Mouse (Mus musculus) heart, embryonic 13.5 days (tissue): ENCODE measurements around the gene Sec13. TPM values are rescaled to one million over a fixed set of nuclear protein-coding genes. Genes with fewer than 3 reads are reported as not detected.

Experiments used
- ATAC-seq: fragments of 200-750 bp; cut with Nextera tagmentation; 2 replicates; pipeline ENCODE4 v1.8.0; 2017; ENCODE audit warnings: moderate TSS enrichment; ENCODE audit not compliant: insufficient number of reproducible peaks, low FRiP score, low TSS enrichment; ENCODE audit errors: extremely low read depth
- H3K27ac ChIP-seq: fragments of 300-500 bp; sonication (generic); replicated peaks from 2 replicates; pipeline ENCODE4 v1.5.1; 2015; ENCODE audit warnings: moderate library complexity, mild to moderate bottlenecking, inconsistent platforms
- H3K27me3 ChIP-seq: fragments of 300-500 bp; sonication (generic); replicated peaks from 2 replicates; pipeline ENCODE4 v1.6.1; 2015; ENCODE audit warnings: mild to moderate bottlenecking, inconsistent platforms
- H3K36me3 ChIP-seq: fragments of 300-500 bp; sonication (generic); 2 replicates; pipeline ENCODE4 v1.6.1; 2015; ENCODE audit warnings: mild to moderate bottlenecking, inconsistent platforms
- H3K4me1 ChIP-seq: fragments of 300-500 bp; sonication (generic); 2 replicates; pipeline ENCODE4 v1.6.1; 2015; ENCODE audit warnings: inconsistent platforms
- H3K4me2 ChIP-seq: fragments of 300-500 bp; sonication (generic); 2 replicates; pipeline ENCODE4 v1.6.1; 2015; ENCODE audit warnings: inconsistent platforms, mild to moderate bottlenecking, moderate library complexity
- H3K4me3 ChIP-seq: fragments of 300-500 bp; sonication (generic); 2 replicates; pipeline ENCODE4 v1.5.1; 2015; ENCODE audit warnings: moderate library complexity, mild to moderate bottlenecking, inconsistent platforms
- H3K9ac ChIP-seq: fragments of 300-500 bp; sonication (generic); 2 replicates; pipeline ENCODE4 v1.6.1; 2015; ENCODE audit warnings: inconsistent platforms, mild to moderate bottlenecking, moderate library complexity
- H3K9me3 ChIP-seq: fragments of 300-500 bp; sonication (generic); 2 replicates; pipeline ENCODE4 v1.6.1; 2016; ENCODE audit warnings: inconsistent platforms
- WGBS: fragments of 180-500 bp; shearing (Covaris S2); methylation state at CpG from one replicate; pipeline ENCODE4 v1.1.7; 2015; ENCODE audit warnings: mixed read lengths; 5-methylcytosine and 5-hydroxymethylcytosine counted together
- polyA plus RNA-seq: library from polyadenylated mRNA; unstranded; fragments of >200 nt; fragmentation: Nextera tagmentation; extraction: Ambion mirVana; gene quantifications from 2 replicates; pipeline ENCODE4 v1.2.1, GENCODE M21; 2015

The Sec13 gene
- 200 and 215 TPM in 2 replicates for polyA plus RNA-seq

- peak within 1 kb of the TSS; percentile 91 for H3K9ac ChIP-seq
- WGBS, result 7% methylated on average over 41 of the region's 41 CpGs
- peaks cover 13% of the 10 kb centered on the region for H3K4me1 ChIP-seq
- peak within 1 kb of the TSS; percentile 82 for H3K4me3 ChIP-seq
- H3K4me2 ChIP-seq, result peak within 1 kb of the TSS; percentile 86
- H3K27me3 ChIP-seq, result peaks cover 18% of the 10 kb centered on the region
- peak; percentile 35; the same call in 1 of the 2 replicates for ATAC-seq
- peak within 1 kb of the TSS; percentile 57; the same call in 1 of the 2 replicates for H3K27ac ChIP-seq
- no peaks in the 10 kb centered on the region for H3K9me3 ChIP-seq
- peaks cover 29% of the 10 kb centered on the region for H3K36me3 ChIP-seq
Measured at GRCm38 (mm10) chr6:113740236-113741217, at the start of gene Sec13. TSS of gene Sec13 (minus strand) at chr6:113740743.

- WGBS, result 45% methylated on average over 6 of the region's 6 CpGs
- Histone ChIP-seq H3K9me3 (no peaks in the 10 kb centered on the region), H3K27ac (no peak overlapping the region), H3K36me3 (no peaks in the 10 kb centered on the region), H3K4me3 (no peak overlapping the region), H3K4me1 (peaks cover 22% of the 10 kb centered on the region), H3K9ac (no peak overlapping the region), H3K4me2 (no peak overlapping the region), H3K27me3 (peaks cover 32% of the 10 kb centered on the region)
- ATAC-seq, result no peak
Measured at GRCm38 (mm10) chr6:113787459-113787968, 47.0 kb upstream of the Sec13 start.

DNA sequence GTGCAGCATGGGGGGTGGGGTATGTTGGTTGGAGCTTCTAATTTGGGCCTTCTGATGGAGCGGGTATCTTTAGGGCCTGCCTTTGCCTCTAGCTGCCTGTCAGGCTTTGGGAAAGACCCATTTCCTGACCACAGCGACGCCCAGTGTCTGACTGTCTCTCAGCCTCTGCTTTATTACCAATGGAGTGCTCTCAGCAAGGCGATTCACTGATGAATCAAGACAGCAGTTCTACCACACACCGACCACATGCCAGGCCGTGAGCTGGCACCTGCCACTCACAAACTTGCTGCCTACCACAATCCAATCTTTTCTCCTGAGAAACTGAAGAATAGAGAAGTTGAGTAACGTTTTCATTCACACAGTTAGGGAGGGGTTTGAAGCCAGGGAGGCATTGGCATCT, 45.1 kb upstream of the Sec13 start:
- Histone ChIP-seq H3K36me3 (no peaks in the 10 kb centered on the region), H3K4me2 (no peak overlapping the region), H3K27me3 (peaks cover 32% of the 10 kb centered on the region), H3K4me1 (peaks cover 18% of the 10 kb centered on the region), H3K9me3 (no peaks in the 10 kb centered on the region), H3K4me3 (no peak overlapping the region), H3K27ac (no peak overlapping the region), H3K9ac (no peak overlapping the region)
- 75% methylated on average over 7 of the region's 7 CpGs for WGBS
- ATAC-seq, result no peak

GRCm38 (mm10) chr6:113778229-113778753, 37.7 kb upstream of the Sec13 start:
- H3K27ac ChIP-seq, result no peak overlapping the region
- H3K4me3 ChIP-seq, result no peak overlapping the region
- no peaks in the 10 kb centered on the region for H3K9me3 ChIP-seq
- no peak for ATAC-seq
- WGBS, result 59% methylated on average over 7 of the region's 7 CpGs
- 0 out of 2 replicates have a peak, but pooled peaks cover 27% of the 10 kb centered on the region for H3K27me3 ChIP-seq
- H3K4me1 ChIP-seq, result no peaks in the 10 kb centered on the region
- no peak overlapping the region for H3K4me2 ChIP-seq
- H3K9ac ChIP-seq, result no peak overlapping the region
- no peaks in the 10 kb centered on the region for H3K36me3 ChIP-seq

GRCm38 (mm10) chr6:113768804-113769203, 28.3 kb upstream of the Sec13 start:
- Histone ChIP-seq H3K4me1 (no peaks in the 10 kb centered on the region), H3K27me3 (peaks cover 34% of the 10 kb centered on the region), H3K9me3 (no peaks in the 10 kb centered on the region), H3K4me2 (no peak overlapping the region), H3K9ac (no peak overlapping the region), H3K27ac (no peak overlapping the region), H3K4me3 (no peak overlapping the region), H3K36me3 (no peaks in the 10 kb centered on the region)
- ATAC-seq, result no peak
- WGBS, result 60% methylated on average over 11 of the region's 11 CpGs

- no peak for ATAC-seq
Measured at GRCm38 (mm10) chr6:113761644-113762043, 21.1 kb upstream of the Sec13 start.

DNA sequence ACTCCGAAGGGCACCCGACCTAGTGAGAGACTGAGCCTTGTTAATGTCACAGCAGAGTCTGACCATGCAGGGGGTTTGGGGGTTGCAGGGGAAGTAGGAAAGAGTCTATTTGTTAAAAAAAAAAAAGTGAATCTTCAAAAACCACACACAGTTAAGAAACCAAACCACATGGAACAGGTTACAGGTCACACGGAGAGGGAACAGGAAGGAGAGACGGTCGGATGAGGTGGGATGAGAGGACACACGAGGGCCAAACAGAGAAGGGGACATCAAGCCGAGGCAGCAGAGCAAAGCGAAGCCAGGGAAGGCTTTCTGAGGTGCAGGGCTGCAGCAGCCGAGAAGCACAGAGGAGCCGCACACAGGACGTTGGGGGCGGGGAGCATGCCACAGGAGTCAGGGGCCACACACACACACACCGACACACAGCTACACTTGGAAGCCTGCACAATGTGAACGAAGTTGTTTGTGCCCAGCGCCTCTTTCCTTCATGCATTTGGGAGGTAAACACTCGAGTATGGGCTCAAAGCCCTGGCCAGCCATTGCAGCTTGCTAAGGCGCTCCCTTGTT, 8.7 kb upstream of the Sec13 start:
- 58% methylated on average over 17 of the region's 17 CpGs for WGBS
- Histone ChIP-seq H3K27ac (no peak overlapping the region), H3K9ac (no peak overlapping the region), H3K4me1 (no peaks in the 10 kb centered on the region), H3K4me3 (no peak overlapping the region), H3K27me3 (peaks cover 89% of the 10 kb centered on the region), H3K4me2 (no peak overlapping the region), H3K36me3 (no peaks in the 10 kb centered on the region), H3K9me3 (no peaks in the 10 kb centered on the region)
- ATAC-seq, result no peak

More at GRCm38 (mm10) chr6:113761644-113762043, 21.1 kb upstream of the Sec13 start:
- Histone ChIP-seq H3K4me2 (no peak overlapping the region), H3K27me3 (peaks cover 54% of the 10 kb centered on the region), H3K36me3 (no peaks in the 10 kb centered on the region), H3K9ac (no peak overlapping the region), H3K4me1 (no peaks in the 10 kb centered on the region), H3K9me3 (no peaks in the 10 kb centered on the region), H3K27ac (no peak overlapping the region), H3K4me3 (no peak overlapping the region)
- WGBS, result 24% methylated on average over 7 of the region's 7 CpGs

GRCm38 (mm10) chr6:113748351-113748750, 7.8 kb upstream of the Sec13 start:
- peaks cover 86% of the 10 kb centered on the region for H3K27me3 ChIP-seq
- H3K9me3 ChIP-seq, result no peaks in the 10 kb centered on the region
- H3K4me2 ChIP-seq, result peak overlapping the region; percentile 47
- no peaks in the 10 kb centered on the region for H3K36me3 ChIP-seq
- no peaks in the 10 kb centered on the region for H3K4me1 ChIP-seq
- no peak overlapping the region for H3K27ac ChIP-seq
- peak overlapping the region; percentile 20; the same call in 1 of the 2 replicates for H3K4me3 ChIP-seq
- no peak for ATAC-seq
- 20% methylated on average over 26 of the region's 26 CpGs for WGBS
- H3K9ac ChIP-seq, result no peak overlapping the region

- Histone ChIP-seq H3K4me3 (no peak overlapping the region), H3K9me3 (no peaks in the 10 kb centered on the region), H3K4me2 (no peak overlapping the region), H3K27ac (no peak overlapping the region), H3K36me3 (no peaks in the 10 kb centered on the region), H3K27me3 (peaks cover 81% of the 10 kb centered on the region), H3K4me1 (no peaks in the 10 kb centered on the region), H3K9ac (no peak overlapping the region)
- no peak for ATAC-seq
- 78% methylated on average over 14 of the region's 14 CpGs for WGBS
Measured at GRCm38 (mm10) chr6:113747284-113747683, 6.7 kb upstream of the Sec13 start.

DNA sequence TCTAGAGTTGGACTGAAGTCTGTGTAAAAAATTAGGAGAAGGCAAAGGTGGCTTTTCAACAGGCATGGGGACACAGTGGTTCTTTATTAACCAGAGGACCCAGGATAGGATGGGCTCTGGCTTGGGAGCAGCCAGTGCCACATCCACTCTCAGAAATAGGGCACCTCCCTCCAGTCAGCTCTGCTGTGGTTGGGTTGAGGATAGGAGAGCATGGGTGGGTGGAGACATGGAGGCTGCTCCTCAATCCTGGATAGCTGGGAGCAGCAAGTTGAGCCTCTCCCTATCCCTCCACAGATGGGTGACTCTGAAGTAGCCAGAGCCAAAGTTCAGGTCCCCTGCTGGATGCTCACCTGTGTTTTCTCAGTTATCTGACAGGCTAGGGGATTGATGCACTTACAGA, 4.6 kb upstream of the Sec13 start:
- Histone ChIP-seq H3K9me3 (no peaks in the 10 kb centered on the region), H3K4me1 (peaks cover 3% of the 10 kb centered on the region; the same call in 1 of the 2 replicates), H3K27me3 (peaks cover 63% of the 10 kb centered on the region), H3K4me2 (no peak overlapping the region), H3K4me3 (no peak overlapping the region), H3K36me3 (no peaks in the 10 kb centered on the region), H3K27ac (no peak overlapping the region), H3K9ac (no peak overlapping the region)
- no peak for ATAC-seq

DNA sequence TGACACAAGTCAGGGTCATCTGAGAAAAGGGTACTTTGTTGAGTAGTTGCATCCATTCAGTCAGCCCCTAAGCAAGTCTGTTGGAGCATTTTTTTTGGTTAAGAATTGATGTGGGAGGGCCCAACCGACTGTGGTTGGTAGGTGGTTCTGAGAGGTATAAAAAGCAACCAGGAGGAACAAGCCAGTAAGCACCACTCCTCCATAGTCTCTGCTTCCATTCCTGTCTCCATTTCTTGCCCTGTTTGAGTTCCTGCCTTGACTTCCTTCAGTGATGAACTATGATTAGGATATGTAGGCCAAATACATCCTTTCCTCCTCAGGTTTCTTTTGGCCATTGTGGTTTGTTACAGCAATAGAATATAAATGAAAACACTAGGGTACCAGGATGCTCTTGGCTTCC, 2.6 kb upstream of the Sec13 start:
- Histone ChIP-seq H3K4me1 (peaks cover 13% of the 10 kb centered on the region), H3K9me3 (no peaks in the 10 kb centered on the region), H3K27me3 (peaks cover 43% of the 10 kb centered on the region), H3K27ac (no peak overlapping the region), H3K36me3 (peaks cover 4% of the 10 kb centered on the region), H3K9ac (no peak overlapping the region), H3K4me3 (no peak overlapping the region), H3K4me2 (no peak overlapping the region)
- no peak for ATAC-seq
- 44% methylated on average over 1 of the region's 1 CpGs for WGBS
